Mouse (Mus musculus) cortical plate, adult 2 months (tissue): ENCODE measurements around the gene Sema4g.

Source experiments
- CTCF ChIP-seq: fragments of 200-500 bp; IDR thresholded peaks from 2 replicates; pipeline ENCODE4 v1.5.1; 2011; ENCODE audit warnings: mild to moderate bottlenecking, control low read depth, low read length; ENCODE audit not compliant: insufficient read depth; ENCODE audit errors: extremely low read depth
- POLR2A ChIP-seq: fragments of 200-500 bp; IDR thresholded peaks from 2 replicates; pipeline ENCODE4 v1.6.1; 2011; ENCODE audit warnings: mild to moderate bottlenecking, low read length, control low read depth; ENCODE audit not compliant: insufficient read depth; ENCODE audit errors: extremely low read depth

DNA sequence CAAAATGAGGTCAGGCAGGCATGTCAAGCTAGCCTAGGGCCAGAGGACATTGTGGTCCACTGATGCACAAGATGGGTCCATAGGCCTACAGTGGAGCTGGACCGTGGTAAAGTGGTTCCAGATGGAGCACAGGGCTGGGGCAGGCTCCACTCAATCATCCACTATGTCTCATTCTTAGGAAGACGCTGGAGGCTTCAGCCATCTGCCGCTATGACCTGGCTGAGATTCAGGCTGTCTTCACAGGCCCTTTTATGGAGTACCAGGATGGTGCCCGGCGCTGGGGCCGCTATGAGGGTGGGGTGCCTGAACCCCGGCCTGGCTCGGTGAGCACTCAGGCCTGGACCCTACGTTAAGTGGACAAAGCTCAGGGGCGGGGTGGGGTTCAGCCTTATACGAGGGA lies 8.9 kb downstream of the Sema4g start:
- TF ChIP-seq POLR2A (no peak), CTCF (no peak)
